Mouse (Mus musculus): ENCODE results near the gene BC048562. TPM values are rescaled to one million over a fixed set of nuclear protein-coding genes. Genes with fewer than 3 reads are reported as not detected.

BC048562 gene
- polyA plus RNA-seq (2015; fragmentation: Nextera tagmentation; extraction: Ambion mirVana) = not detected in 2 replicates

DNA sequence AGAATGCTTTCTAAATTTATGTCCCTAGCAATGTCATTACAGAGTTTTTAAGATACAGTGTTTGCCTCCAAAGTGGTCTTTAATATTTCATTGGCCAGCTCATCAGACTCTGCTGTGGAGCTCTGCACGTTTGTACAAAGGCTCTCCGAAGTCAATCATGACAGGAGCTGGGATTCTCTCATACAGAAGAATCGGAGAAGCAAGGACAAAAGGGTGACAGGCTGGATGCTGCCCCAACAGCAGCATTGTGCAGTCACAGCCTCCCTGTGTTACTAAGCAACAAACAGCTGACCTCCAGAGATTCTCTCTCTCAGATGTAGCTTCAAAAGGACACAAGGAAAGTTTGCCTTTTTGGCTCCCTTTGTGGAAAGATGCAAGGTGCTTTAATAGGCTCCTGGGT is at the start of gene BC048562:
Gene BC048562, plus strand, starts transcription at position 301 of the 400 bp plus-strand sequence.
- ATAC-seq = no peak; the same call in 1 of the 2 replicates

DNA sequence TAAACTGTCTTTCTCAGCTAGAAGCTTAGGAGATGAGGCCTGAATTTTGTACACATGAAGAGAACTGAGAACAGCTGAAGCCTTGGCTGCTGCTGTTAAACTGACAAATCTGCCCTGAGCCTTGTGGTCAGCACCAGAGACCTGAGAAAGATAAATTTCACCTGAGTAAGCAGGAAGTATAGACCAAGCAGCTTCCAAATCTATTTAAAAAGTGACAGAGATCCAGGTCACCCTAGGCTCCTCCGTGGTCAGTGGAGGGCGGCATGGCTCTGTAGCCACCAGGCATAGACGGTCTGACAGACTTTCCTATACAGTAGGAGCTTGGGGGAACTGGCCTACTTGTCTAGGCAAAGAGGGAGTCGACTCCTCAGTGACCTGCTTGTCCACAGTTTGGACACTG is 49.5 kb upstream of the BC048562 start:
- Histone ChIP-seq H3K9ac (ENCODE audit: low read depth, low read length) (no peak overlapping the region), H3K36me3 (ENCODE audit: control insufficient read depth, insufficient read depth, low read length) (peaks cover 56% of the 10 kb centered on the region), H3K27me3 (ENCODE audit: control insufficient read depth, insufficient read depth, low read depth, low read length) (no peaks in the 10 kb centered on the region), H3K4me2 (ENCODE audit: low read length) (no peak overlapping the region), H3K27ac (ENCODE audit: low read length) (no peak overlapping the region), H3K4me3 (ENCODE audit: low read depth, low read length) (no peak overlapping the region), H3K4me1 (ENCODE audit: control insufficient read depth, insufficient read depth, low read length) (no peaks in the 10 kb centered on the region), H3K9me3 (replicated peaks; ENCODE audit: control insufficient read depth, low read length, poor library complexity, severe bottlenecking) (no peaks in the 10 kb centered on the region)
- 87% methylated on average over 4 of the region's 4 CpGs for WGBS
- no peak for ATAC-seq

More for the DNA sequence above, at the start of gene BC048562:
- H3K4me1 ChIP-seq (ENCODE audit: control insufficient read depth, insufficient read depth, low read length) = peaks cover 3% of the 10 kb centered on the region; the same call in 1 of the 2 replicates
- no peak within 1 kb of the TSS for H3K4me3 ChIP-seq (ENCODE audit: low read depth, low read length)
- no peaks in the 10 kb centered on the region for H3K36me3 ChIP-seq (ENCODE audit: control insufficient read depth, insufficient read depth, low read length)
- H3K27ac ChIP-seq (ENCODE audit: low read length) = peak within 1 kb of the TSS; percentile 43; the same call in 1 of the 2 replicates
- H3K9me3 ChIP-seq (replicated peaks; ENCODE audit: control insufficient read depth, low read length, poor library complexity, severe bottlenecking) = no peaks in the 10 kb centered on the region
- H3K4me2 ChIP-seq (ENCODE audit: low read length) = no peak within 1 kb of the TSS
- no peaks in the 10 kb centered on the region for H3K27me3 ChIP-seq (ENCODE audit: control insufficient read depth, insufficient read depth, low read depth, low read length)
- H3K9ac ChIP-seq (ENCODE audit: low read depth, low read length) = no peak within 1 kb of the TSS
- WGBS = 16% methylated on average over 3 of the region's 3 CpGs

DNA sequence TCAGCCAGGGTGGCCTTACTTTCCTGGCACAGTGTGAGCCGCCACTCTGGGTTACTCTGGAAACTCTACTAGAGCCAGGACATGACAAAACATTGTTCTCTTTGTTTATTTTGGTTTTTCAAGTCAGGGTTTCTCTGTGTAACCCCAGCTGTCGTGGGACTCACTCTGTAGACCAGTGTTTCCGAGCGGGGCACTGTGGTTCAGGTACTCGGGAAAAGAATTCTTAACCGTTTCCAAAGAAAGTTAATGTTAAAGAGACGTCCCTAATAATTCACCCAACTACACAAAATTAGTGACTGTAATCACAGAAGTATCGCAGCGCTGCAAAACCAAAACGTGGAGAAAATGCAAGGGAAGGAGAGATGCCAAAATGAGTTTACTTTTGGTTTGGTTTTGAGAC is 47.7 kb upstream of the BC048562 start:
- no peak overlapping the region for H3K27ac ChIP-seq (ENCODE audit: low read length)
- no peak for ATAC-seq
- H3K27me3 ChIP-seq (ENCODE audit: control insufficient read depth, insufficient read depth, low read depth, low read length) = no peaks in the 10 kb centered on the region
- no peaks in the 10 kb centered on the region for H3K9me3 ChIP-seq (replicated peaks; ENCODE audit: control insufficient read depth, low read length, poor library complexity, severe bottlenecking)
- H3K36me3 ChIP-seq (ENCODE audit: control insufficient read depth, insufficient read depth, low read length) = peaks cover 60% of the 10 kb centered on the region
- no peak overlapping the region for H3K9ac ChIP-seq (ENCODE audit: low read depth, low read length)
- 84% methylated on average over 10 of the region's 10 CpGs for WGBS
- H3K4me3 ChIP-seq (ENCODE audit: low read depth, low read length) = no peak overlapping the region
- no peaks in the 10 kb centered on the region for H3K4me1 ChIP-seq (ENCODE audit: control insufficient read depth, insufficient read depth, low read length)
- H3K4me2 ChIP-seq (ENCODE audit: low read length) = no peak overlapping the region

DNA sequence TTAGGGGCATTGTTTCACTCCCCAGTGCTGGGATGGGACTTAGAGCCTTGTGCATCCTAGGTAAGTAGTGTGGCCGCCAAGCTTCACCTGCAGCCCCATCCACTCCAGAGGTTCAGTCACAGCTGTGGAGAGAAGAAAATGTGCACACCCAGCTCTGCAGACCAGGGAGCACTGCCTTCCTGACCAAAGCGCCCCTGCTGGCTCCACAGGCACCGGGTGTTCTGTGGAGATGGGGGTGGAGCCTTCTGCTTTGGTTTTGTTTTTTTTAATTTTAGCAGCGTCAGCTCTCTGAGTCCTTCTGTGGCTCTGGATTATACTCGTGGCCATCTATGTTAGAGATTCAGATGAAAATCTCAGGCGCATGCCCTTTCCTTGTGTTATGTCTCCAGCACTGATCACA is 47.1 kb upstream of the BC048562 start:
- 88% methylated on average over 6 of the region's 6 CpGs for WGBS
- Histone ChIP-seq H3K4me1 (ENCODE audit: control insufficient read depth, insufficient read depth, low read length) (no peaks in the 10 kb centered on the region), H3K9ac (ENCODE audit: low read depth, low read length) (no peak overlapping the region), H3K27ac (ENCODE audit: low read length) (no peak overlapping the region), H3K4me2 (ENCODE audit: low read length) (no peak overlapping the region), H3K27me3 (ENCODE audit: control insufficient read depth, insufficient read depth, low read depth, low read length) (no peaks in the 10 kb centered on the region), H3K36me3 (ENCODE audit: control insufficient read depth, insufficient read depth, low read length) (peaks cover 56% of the 10 kb centered on the region), H3K4me3 (ENCODE audit: low read depth, low read length) (no peak overlapping the region), H3K9me3 (replicated peaks; ENCODE audit: control insufficient read depth, low read length, poor library complexity, severe bottlenecking) (no peaks in the 10 kb centered on the region)
- ATAC-seq = no peak

DNA sequence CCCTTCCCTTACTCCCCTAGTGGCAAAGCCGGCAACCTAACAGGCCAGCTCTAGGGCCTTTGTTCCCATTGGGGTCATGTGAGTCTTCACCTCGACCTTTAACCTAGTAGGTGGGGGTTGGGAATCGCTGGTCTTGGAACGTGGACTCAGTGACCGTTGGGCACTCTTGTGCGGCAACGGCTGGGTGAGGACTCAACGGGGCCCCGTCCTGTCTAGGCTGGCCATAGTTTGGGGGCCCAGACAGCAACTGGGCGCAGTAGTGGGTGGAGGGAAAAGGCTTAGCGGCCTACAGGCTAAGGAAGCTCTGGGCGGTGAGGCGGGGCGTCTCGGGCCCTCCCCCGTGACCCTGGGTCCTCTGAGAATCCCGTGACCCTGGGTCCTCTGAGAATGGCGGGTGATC is 43.6 kb upstream of the BC048562 start, which contains the start of gene 1700102P08Rik:
Gene 1700102P08Rik, plus strand, starts transcription at position 130 of the 400 bp plus-strand sequence.
- H3K4me2 ChIP-seq (ENCODE audit: low read length) = no peak within 1 kb of the TSS
- peaks cover 40% of the 10 kb centered on the region for H3K36me3 ChIP-seq (ENCODE audit: control insufficient read depth, insufficient read depth, low read length)
- H3K27ac ChIP-seq (ENCODE audit: low read length) = no peak within 1 kb of the TSS
- H3K9ac ChIP-seq (ENCODE audit: low read depth, low read length) = no peak within 1 kb of the TSS
- no peaks in the 10 kb centered on the region for H3K27me3 ChIP-seq (ENCODE audit: control insufficient read depth, insufficient read depth, low read depth, low read length)
- no peaks in the 10 kb centered on the region for H3K9me3 ChIP-seq (replicated peaks; ENCODE audit: control insufficient read depth, low read length, poor library complexity, severe bottlenecking)
- H3K4me1 ChIP-seq (ENCODE audit: control insufficient read depth, insufficient read depth, low read length) = no peaks in the 10 kb centered on the region
- ATAC-seq = no peak
- 44% methylated on average over 18 of the region's 18 CpGs for whole genome bisulfite sequencing
- H3K4me3 ChIP-seq (ENCODE audit: low read depth, low read length) = no peak within 1 kb of the TSS

DNA sequence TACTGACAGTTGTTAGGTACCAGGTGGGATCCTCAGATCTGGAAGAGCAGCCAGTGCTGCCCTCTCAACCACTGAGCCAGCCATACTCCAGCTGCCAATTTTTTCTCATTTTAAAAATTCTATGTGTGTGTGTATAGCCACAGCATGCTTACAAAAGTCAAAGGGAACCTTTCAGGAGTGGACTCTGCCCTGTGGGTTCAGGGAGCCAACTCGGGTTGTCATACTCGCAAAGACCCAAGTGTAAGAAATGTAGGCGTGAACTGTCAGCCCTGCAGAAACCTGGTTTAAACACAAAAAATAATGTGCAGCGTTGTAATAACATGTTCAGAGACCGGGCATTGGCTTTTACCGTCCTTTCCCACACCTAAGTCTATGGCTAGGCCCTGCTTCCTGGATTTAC is 42.1 kb upstream of the BC048562 start:
- WGBS = 94% methylated on average over 6 of the region's 6 CpGs

DNA sequence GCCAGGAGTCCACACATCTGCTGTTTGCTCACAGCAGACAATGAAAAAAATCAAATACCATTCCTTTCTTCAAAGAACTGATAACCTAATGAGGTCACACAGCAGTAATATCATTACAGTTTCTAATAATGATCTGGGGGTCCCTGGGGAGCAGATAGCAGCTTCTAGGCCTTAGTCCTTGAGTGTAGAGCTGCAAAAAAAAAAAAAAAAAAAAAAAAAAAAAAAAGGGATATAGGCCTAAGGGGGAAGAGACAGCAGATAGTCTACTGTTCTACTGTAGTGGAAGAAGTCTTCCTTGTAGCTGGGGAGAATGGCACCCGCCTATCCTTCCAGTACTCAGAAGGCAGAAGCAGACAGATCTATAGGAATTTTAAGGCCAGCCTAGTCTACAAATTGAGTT is 40.9 kb upstream of the BC048562 start:
- Histone ChIP-seq H3K36me3 (ENCODE audit: control insufficient read depth, insufficient read depth, low read length) (peaks cover 25% of the 10 kb centered on the region), H3K4me2 (ENCODE audit: low read length) (no peak overlapping the region), H3K9ac (ENCODE audit: low read depth, low read length) (no peak overlapping the region), H3K27ac (ENCODE audit: low read length) (no peak overlapping the region), H3K27me3 (ENCODE audit: control insufficient read depth, insufficient read depth, low read depth, low read length) (no peaks in the 10 kb centered on the region), H3K4me3 (ENCODE audit: low read depth, low read length) (no peak overlapping the region), H3K4me1 (ENCODE audit: control insufficient read depth, insufficient read depth, low read length) (no peaks in the 10 kb centered on the region), H3K9me3 (replicated peaks; ENCODE audit: control insufficient read depth, low read length, poor library complexity, severe bottlenecking) (no peaks in the 10 kb centered on the region)
- ATAC-seq = no peak
- WGBS = 95% methylated on average over 1 of the region's 1 CpGs

More for the DNA sequence above, 42.1 kb upstream of the BC048562 start:
- peaks cover 28% of the 10 kb centered on the region for H3K36me3 ChIP-seq (ENCODE audit: control insufficient read depth, insufficient read depth, low read length)
- no peak overlapping the region for H3K27ac ChIP-seq (ENCODE audit: low read length)
- H3K9me3 ChIP-seq (replicated peaks; ENCODE audit: control insufficient read depth, low read length, poor library complexity, severe bottlenecking) = no peaks in the 10 kb centered on the region
- no peak overlapping the region for H3K9ac ChIP-seq (ENCODE audit: low read depth, low read length)
- no peaks in the 10 kb centered on the region for H3K4me1 ChIP-seq (ENCODE audit: control insufficient read depth, insufficient read depth, low read length)
- H3K4me2 ChIP-seq (ENCODE audit: low read length) = no peak overlapping the region
- no peak overlapping the region for H3K4me3 ChIP-seq (ENCODE audit: low read depth, low read length)
- H3K27me3 ChIP-seq (ENCODE audit: control insufficient read depth, insufficient read depth, low read depth, low read length) = no peaks in the 10 kb centered on the region
- ATAC-seq = no peak

DNA sequence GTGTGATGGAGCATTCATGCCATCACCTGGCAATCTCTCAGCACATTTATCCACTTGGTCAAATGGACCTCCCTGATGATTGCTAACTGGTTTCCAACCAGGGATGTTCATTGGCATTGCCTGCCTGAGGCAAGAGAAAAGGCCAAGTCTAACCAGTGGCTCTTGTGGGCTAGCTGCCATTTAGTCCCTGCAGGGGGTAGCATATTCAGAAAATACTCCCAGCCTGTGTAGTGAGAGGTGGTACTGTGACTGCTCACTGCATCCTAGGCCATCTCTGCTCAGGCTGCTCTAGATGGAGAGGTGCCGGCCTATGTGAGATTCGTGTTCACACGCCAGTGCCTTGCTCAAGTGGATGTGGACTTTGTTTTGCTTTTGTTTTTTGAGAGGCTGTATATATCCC is 38.0 kb upstream of the BC048562 start:
- Histone ChIP-seq H3K27me3 (ENCODE audit: control insufficient read depth, insufficient read depth, low read depth, low read length) (no peaks in the 10 kb centered on the region), H3K27ac (ENCODE audit: low read length) (no peak overlapping the region), H3K9ac (ENCODE audit: low read depth, low read length) (no peak overlapping the region), H3K9me3 (replicated peaks; ENCODE audit: control insufficient read depth, low read length, poor library complexity, severe bottlenecking) (no peaks in the 10 kb centered on the region), H3K4me3 (ENCODE audit: low read depth, low read length) (no peak overlapping the region), H3K4me1 (ENCODE audit: control insufficient read depth, insufficient read depth, low read length) (peaks cover 9% of the 10 kb centered on the region), H3K36me3 (ENCODE audit: control insufficient read depth, insufficient read depth, low read length) (peaks cover 6% of the 10 kb centered on the region; the same call in 1 of the 2 replicates), H3K4me2 (ENCODE audit: low read length) (no peak overlapping the region)
- 91% methylated on average over 3 of the region's 3 CpGs for WGBS
- no peak for ATAC-seq

DNA sequence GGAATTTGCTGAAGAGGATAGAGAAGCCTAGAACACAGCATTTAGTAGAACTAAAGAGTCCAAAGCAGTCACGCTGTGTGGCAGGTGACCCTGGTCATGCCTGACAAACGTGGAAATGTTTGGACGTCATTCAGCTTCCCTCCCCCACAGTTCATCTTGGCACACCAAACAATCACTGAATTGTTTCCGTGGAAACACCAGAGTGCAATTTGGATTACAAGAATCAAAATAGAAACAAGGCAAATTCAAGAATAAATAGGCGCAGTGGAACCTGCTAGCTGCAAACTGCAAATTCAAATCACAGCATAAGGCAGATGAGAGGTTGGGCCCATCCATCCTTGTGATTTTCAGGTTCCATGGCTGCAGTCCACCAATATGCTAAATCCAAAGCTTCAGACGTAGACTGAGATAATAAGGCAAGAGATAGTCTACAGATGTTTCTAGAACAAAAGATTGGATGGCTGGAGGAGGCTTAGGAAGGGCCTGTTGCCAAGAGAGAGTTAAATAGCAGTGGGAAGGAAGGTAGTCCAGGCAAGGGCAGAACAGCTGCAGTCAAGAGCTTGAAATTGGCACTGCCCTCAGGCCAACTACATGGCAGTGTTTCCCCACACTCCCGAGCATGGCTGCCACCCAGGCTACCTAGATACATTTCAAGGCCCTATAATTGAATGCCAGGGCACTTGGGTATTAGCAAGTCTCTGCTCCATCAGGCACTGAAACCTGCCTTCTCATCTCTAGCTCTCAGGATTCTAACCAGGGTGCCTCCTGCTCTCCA is 34.9 kb upstream of the BC048562 start:
- no peak for ATAC-seq
- Histone ChIP-seq H3K4me2 (ENCODE audit: low read length) (no peak overlapping the region), H3K4me3 (ENCODE audit: low read depth, low read length) (no peak overlapping the region), H3K27ac (ENCODE audit: low read length) (peak overlapping the region; percentile 65), H3K36me3 (ENCODE audit: control insufficient read depth, insufficient read depth, low read length) (0 out of 2 replicates have a peak, but pooled peaks cover 2% of the 10 kb centered on the region), H3K9ac (ENCODE audit: low read depth, low read length) (no peak overlapping the region), H3K9me3 (replicated peaks; ENCODE audit: control insufficient read depth, low read length, poor library complexity, severe bottlenecking) (no peaks in the 10 kb centered on the region), H3K27me3 (ENCODE audit: control insufficient read depth, insufficient read depth, low read depth, low read length) (no peaks in the 10 kb centered on the region), H3K4me1 (ENCODE audit: control insufficient read depth, insufficient read depth, low read length) (peaks cover 9% of the 10 kb centered on the region)
- WGBS = 35% methylated on average over 7 of the region's 7 CpGs
